Mouse (Mus musculus): ENCODE measurements around the gene Rab4a.

The Rab4a gene

DNA sequence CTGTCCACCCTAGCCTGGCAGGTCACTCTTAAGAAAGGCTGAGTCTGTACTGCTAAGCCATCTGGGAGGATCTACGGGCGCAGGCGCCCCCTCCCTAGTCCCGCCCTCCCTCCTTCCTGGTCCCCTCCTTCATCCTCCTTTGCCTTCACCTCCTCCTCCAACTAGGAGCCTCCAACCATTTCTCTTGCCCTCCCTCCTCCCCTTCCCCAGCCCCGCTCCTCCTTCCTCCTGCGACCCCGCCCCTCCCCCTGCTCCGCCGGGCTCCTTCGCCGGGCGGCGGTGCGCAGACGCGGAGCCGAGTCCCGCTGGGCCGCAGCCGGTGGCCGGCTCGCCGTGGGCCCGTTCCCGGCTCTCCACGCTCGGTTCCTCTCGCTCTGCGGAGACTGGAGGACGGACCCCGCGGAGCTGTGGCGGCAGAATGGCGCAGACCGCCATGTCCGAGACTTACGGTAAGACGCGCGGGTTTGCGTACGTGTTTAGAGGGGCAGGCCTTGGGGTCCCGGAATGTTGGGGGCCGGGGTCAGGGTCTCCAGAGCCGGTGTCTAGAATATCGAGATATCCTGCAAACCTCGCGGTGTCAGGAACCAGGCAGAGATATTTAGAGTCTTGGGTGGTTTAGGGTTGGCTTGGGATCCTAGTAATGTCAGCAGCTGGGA lies at the start of gene Rab4a:
Rab4a (plus strand) TSS at position 268 of the 656 bp plus-strand sequence.
- peak; percentile 95 for DNase-seq (ENCODE audit: low read depth, low spot score)

DNA sequence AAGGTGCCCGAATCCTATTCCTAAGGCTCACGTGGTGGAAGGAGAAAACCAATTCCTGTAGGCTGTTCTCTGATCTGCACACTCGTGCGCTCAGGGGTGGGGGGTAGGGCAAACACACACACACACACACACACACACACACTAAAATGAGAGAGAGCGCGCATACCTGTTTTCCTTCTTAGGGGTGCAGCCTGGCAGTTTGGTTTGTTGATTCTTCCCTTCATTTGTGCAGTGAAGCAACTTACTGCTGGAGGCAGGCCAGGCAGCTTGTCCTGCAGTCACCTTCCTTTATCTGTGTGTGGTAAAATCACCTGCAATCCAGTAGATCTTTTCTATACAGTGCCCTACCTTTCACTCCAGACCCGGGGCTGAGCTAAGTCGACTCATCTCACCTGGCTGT lies 48.9 kb upstream of the Rab4a start:
- no peak for DNase-seq (ENCODE audit: low read depth, low spot score)

DNA sequence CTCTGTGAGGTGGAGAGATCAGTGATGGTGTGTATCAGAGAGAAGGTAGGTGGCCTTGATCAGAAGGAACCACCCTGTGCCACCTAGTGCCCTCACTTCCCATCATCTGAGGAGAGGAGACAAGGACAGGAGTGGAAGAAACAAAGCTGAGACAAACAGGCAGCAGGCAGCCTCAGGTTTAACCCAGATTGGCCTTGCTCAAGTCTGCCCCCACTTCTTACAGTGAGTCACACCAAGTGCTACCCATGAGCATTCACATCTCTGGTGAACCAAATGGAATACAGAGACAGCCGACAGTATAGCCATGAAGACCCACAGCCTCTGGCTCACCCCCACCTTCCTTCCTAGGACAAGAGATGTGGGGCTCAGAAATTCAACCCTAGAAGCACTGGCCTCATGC lies 46.9 kb upstream of the Rab4a start:
- DNase-seq (ENCODE audit: low read depth, low spot score): peak; percentile 43

DNA sequence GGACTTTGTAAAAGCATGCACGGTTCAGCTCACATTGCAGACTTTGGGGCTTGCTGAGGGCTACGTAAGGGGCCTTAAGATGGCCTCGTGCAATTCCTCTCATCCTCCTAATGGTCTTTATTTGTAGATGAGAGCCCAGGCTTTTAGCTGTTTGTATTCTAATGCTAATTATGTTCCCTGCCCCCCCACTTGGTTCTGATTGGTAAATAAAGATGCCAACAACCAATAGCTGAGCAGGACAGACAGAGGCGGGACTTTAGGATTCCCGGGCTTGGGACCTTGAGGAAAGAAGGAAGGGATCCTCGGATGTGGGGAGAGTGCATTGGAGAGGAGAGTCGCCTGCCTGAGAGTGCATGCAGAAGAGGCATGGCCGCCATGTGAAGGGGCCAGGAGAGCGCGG lies 45.9 kb upstream of the Rab4a start:
- DNase-seq (ENCODE audit: low read depth, low spot score): peak; percentile 96

DNA sequence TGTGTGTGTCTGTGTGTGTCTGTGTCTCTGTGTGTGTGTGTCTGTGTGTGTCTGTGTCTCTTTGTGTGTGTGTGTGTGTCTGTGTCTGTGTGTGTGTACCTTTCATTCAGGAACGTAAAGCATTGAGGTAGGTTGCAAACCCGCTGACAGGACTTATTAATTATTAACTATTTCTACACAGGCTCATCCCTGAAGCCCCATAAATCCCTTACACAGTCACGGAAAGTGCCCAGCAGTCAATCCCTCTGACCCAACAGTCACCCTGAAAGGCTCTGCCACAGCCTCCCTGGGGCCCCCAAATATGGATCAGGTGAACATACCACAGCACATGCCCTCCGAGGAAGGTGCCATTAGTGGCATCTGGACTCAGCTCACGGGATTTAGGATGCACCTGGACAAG lies 45.2 kb upstream of the Rab4a start:
- no peak for DNase-seq (ENCODE audit: low read depth, low spot score)

DNA sequence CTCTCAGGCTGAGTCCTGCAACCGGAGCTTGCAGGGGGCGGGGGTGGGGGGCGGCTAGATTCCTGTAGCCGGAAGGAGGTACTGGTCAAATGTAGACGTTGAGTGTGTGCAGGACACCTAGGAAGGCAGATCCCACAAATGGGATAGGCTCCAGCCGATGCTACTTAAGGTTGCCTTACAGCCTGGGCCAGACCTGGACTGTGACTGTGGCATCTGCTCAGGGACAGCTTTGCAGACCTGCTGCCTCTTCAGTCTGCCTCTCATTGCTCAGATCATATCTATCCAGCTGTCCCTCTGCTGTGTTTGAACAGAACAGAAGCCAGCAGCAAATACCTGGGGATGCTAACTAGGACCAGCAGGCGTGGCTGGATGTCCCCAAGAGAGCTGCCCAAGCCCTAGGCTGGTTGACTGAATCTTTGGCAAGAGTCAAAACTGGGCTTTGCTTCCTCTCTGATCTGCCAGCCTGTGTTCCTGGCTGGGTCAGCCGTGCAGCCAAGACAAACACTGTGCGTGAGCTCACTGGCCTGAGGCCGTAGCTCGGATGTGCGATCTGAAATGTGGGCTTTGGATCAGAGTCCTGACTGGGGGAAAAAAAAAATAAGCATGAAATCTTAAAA lies 44.4 kb upstream of the Rab4a start:
- DNase-seq (ENCODE audit: low read depth, low spot score): peak; percentile 55

DNA sequence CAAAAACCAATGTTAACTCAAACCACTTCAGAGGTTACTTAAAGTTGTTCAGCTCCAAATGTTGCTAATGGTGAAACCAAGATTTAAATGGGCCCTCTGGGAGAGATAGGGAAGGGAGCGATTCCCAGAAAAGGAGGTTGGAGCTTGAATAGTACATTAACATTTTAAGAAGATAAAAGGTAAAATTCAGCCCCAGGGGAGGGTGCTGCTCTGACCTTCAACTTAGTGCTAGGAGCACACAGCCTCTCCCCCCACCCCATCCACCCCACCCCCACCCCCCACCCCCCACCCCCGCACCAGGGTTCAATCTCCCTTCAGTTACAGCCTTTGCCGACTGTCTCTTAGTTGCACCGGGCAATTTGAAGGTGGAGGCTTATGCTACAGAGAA lies 43.9 kb upstream of the Rab4a start:
- peak; percentile 86 for DNase-seq (ENCODE audit: low read depth, low spot score)

DNA sequence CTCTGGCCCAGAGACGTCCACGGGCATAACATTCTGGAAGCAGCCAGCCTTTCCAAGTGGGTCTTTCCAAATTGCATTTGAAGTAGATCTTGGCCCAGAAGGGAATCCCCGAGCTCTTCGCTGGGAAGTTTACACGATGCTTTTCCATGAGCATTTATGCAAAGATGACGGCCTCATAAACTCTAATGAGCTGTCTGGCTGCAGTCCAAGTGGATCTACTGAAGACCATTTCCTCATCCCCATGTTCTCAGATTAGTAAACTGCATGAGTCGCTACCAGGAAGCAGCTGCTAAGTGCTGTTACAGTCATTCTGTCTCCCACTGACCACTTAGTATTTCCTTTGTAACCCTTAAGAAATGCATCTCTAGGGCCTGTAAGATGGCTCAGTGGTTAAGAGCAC lies 42.4 kb upstream of the Rab4a start:
- no peak for DNase-seq (ENCODE audit: low read depth, low spot score)

DNA sequence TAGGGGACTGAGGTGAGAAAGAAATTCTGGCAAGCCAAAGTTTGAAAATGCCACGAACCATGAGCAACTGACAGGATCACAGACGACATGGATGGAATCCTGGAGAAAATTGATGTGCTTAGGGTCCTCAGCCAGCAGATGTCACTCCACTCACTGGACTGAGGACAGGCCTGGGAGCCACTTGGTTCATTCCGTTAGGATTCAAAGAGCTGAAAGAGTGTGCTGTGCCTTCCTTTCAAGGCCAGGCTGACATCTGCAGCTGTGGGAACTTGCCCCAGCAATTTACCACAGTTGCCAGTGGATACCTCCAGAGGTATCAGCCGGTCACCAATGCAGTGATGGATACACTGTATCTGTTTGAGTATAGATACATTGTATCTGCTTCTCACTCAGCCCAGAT lies 41.1 kb upstream of the Rab4a start:
- DNase-seq (ENCODE audit: low read depth, low spot score): peak; percentile 80

DNA sequence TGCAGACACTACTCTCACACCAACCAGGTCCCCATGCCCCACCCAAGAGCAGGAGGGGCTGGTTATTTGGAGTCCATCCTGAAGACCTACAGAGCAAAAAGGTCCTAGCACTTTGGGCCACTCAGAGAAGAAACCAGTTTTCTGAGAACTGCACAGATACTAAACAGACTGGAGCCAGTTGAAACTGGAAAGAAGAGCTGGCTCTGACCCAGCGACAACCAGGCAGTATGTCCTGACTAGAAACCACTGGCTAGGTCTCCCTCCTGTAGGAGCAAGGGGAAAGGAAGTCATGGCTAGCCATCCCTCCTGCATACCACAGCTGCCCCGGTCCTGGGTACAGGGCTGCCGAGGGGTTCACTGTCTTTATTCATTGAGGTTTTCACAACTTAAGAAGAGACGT lies 39.3 kb upstream of the Rab4a start:
- DNase-seq (ENCODE audit: low read depth, low spot score): no peak

DNA sequence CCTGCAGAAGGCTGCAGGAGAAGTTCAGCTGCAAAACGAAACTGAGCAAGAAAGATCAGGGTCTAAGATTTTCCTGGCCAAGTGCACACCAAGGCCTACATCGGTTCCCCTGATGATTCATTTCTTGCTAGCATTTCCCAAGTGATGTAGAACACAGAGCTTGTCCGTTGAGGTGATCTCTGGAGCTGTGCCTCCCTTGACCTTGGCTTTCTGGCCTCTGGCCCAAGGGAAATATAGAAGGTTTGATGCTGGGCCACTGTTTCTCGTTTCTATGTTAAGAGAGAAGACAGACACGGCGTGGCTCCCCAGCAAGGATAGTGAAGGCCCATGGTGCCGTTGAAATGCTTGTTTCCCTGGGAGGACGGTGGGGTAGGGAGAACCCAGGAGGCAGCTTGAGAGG lies 37.9 kb upstream of the Rab4a start:
- DNase-seq (ENCODE audit: low read depth, low spot score): no peak

DNA sequence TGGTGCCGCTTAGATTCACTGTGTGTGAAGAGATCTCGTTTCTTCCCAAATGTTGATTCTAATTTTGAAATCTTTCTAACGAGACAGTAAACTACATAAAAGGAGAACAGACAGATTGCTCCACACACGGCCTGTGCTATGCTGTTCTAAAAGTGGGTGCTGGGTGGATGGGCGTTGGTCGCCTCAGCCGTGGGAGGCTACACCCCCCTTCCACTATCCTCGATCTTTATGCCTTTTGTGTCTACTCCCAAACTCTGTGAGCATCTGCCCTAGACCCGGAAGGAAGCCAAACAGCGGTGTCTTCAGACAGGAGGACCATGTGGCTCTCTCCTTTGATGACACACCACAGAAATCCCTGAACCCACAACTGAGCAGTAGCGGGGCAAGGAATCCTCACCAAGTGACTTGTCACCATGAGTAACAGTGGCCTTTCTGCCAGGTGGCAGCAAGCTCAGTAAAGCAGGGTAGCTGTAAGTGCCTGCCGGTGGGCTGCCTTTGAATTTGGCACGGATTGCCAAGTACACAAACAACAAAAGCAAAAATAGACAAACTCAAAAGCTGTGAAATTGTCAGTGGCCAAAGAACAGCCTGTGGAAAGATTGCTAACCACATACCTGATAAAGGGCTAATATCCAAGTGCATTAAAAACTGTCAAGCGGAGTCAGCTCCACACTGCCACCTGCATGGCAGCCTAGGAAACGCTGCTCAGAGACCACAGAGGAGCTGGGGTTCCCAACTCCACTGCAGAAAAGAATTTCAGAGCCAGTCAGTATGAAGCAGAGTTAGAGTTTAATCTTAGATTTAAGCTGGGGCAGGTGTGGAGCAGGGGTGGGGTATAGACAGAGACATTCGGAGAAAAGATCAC lies 37.1 kb upstream of the Rab4a start:
- DNase-seq (ENCODE audit: low read depth, low spot score): peak; percentile 51

DNA sequence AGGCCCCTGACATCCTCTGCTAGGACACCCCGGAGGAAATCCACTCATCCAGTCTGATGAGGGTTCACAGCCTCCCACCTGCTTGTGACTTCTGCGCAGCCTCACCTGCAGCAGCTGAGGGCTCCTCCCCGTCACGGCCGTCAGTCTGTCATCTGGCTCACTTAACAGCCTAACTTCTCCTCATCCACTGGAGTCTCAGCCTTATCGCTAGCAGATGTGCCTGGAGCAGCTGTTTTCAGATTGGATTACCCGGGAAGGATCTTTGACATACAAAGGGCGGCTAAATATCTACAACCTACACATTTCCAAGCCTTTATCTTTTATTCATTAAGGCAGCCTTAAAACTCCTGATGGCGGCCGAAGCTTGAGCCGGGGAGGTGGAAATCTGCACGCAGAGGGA lies 32.3 kb upstream of the Rab4a start:
- DNase-seq (ENCODE audit: low read depth, low spot score): no peak

DNA sequence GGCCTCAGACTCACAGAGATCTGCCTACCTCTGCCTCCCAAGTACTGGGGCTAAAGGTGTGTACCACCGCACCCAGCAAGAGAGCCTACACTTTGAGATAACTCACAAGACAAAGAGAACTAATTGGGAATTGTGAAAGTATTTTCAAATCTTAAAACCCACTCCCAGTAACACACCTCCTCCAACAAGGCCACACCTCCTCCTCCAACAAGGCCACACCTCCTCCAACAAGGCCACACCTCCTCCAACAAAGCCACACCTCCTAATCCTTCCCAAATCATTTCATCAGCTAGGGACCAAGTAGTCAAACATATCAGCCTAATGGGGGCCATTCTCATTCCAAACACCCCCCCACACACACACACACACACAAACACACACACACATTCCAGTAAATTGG lies 31.3 kb upstream of the Rab4a start:
- DNase-seq (ENCODE audit: low read depth, low spot score): no peak

DNA sequence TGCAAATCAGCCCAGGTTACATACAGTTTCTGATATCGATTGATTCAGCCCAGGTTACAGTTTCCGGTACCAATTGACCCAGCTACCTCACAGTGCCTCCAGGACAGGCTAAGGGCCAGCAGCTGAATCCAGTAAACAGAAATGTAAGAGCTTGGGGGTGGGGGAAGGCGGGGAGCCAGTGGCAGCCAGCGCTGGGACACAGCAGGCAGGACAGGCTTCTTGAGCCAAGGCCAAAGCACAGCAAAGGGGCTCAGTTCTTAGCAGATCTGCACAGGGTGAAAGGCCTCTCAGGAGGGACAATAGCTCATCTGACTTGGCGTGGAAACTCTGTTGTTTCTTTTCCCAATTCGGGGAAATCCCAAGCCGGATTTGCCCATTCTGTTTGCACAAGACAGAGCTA lies 28.5 kb upstream of the Rab4a start:
- no peak for DNase-seq (ENCODE audit: low read depth, low spot score)

DNA sequence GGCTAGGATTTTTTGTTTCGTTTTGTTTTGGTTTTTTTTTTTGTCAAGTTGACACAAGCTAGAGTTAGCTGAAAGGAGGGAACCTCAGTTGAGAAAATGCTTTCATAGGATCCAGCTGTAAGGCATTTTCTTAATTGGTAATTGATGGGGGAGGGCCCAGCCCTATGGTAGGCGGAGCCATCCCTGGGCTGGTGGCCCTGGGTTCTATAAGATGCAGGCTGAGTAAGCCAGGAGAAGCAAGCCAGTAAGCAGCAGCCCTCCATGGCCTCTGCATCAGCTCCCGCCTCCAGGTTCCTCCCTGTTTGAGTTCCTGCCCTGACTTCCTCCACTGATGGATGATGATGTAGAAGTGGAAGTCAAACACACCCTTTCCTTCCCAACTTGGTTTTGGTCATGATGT lies 25.3 kb upstream of the Rab4a start:
- no peak for DNase-seq (ENCODE audit: low read depth, low spot score)

DNA sequence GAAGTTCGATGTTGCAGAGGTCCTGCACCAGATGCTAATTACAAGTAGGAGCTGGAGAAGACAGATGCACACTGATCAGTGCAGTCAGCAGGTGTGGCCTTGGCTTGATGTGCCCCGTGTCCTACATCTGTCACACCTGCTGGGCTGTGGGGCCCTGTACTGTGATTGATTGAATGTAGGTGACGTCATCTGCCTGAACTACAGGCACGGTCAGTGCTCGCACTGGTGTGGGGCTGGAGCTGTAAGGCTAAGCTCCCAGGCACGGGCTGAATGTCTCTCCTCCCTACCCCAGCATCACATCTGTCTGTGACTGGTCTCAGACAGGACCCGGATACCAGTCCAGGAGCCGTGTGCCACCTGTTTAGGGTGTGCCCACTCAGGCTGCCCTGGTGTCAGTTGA lies 24.5 kb upstream of the Rab4a start:
- DNase-seq (ENCODE audit: low read depth, low spot score): no peak

DNA sequence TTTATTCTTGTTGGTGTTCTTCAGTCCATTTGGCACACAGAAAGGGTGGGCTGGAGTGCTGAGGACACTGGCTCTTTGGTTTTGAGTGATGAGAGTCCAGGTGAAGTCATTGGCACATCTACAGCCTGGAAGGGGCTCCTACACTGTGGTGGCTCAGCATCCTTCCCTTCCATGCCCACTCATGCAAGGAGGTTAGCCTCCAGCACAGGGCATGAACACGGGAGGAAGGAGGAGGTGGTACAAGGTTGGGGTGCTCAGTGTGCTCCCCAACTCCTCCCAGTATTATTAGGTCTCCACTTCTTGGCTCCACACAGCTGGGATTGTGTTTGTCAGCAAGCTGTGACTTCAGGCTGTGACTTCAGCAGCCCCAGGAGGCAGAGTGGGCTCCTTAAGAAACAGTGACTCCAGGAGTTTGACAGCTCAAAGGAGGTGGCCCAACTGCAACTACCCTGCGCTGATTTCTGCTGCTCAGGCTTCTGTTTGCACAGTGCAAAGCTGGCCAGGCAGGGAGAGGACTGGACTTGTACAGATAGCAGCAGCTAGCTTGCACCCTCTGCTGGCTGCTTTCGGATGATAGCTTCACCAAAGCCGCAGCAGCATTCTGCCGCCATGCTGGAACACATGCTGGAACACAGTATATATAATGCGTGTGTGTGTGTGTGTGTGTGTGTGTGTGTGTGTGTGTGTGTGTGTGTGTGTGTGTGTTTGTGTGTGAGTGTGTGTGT lies 22.1 kb upstream of the Rab4a start:
- DNase-seq (ENCODE audit: low read depth, low spot score): peak; percentile 88

DNA sequence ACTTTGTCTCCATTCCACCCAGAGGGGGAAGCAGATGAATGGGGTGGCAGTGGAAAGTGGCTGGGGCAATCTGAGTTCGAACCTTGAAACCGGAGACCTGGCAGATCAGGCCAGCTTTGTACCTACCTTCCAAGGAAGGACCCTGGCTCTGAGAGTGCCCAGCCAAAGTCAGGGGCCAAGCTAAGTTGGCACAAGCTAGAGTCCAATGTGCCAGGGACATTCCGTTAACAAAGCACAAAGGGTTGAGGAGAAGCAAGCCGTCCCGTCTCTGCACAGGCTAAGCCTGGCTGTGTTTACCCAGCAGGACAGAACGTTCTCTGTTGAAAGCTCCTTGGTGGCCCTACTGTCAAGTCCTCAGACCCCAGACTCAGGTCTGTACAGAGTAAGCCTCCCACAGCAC lies 19.6 kb upstream of the Rab4a start:
- no peak for DNase-seq (ENCODE audit: low read depth, low spot score)

DNA sequence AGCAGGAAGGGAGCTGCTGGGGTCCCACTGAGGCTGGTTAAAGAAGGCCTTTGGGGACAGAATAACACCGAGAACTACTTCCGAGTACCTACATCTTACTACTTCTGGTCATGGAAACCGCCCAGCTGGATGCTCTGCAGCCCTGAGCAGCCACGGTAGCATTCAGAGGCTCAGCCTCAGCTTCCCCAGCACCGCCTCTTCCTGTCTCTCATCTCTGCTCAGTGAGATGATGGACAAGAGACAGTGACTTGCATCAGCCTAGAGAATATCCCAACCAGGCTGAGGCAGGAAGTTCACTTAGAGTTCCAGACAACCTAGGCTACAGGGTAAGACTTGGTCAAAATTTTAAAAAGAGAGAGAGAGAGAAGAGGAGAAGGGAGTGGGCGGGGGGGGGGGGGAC lies 19.1 kb upstream of the Rab4a start:
- DNase-seq (ENCODE audit: low read depth, low spot score): no peak

DNA sequence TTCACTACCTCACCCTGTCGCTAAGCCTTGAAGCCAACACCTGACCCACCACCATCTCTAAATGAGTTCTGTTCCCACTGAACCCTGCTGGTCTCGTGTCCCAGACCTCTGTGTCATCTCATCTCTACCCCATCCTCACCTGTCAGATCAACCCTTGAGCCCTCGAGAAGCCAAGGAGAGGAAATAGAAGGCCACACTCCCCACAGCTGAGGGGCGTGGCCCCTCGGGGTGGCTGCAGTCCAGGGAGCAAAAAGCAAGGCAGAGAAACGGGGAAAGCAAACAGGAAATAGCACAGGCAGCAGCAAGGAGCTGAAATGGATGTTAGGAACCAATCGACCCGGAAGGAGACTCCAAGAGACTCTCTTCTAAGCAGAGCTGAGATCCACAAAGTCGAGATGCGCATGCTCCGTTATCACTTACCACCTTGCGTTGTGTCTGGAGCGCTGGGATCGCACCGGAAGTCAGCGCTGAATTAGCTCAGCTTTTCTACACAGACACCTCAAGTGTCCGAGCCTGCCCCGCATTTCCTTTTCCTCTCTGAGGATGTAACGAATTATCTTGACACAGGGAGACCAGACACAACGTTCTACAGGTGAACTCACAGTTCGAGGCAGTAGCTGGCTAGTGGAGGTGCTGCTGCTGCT lies 18.4 kb upstream of the Rab4a start:
- peak; percentile 87 for DNase-seq (ENCODE audit: low read depth, low spot score)
